ENCODE assay signal across 8 mouse cellular contexts in genomic region chr16:18625791-18626311, GRCm38 (mm10). TPM values are rescaled to one million over a fixed set of nuclear protein-coding genes. Genes with fewer than 3 reads are reported as not detected.
A peak's percentile ranks its signal among the peaks of the same experiment; 100 is the strongest.
DNase-seq lines count a peak whose midpoint lies in the region; ATAC-seq and TF ChIP-seq lines count a peak whose summit lies in the region.

No protein-coding gene starts in this region.

- 7% methylated on average over 26 of the region's 26 CpGs for WGBS in heart, embryonic 10.5 days
- 12% methylated on average over 26 of the region's 26 CpGs for WGBS in embryonic facial prominence, embryonic 12.5 days
- WGBS in intestine, embryonic 14.5 days = 19% methylated on average over 26 of the region's 26 CpGs
- WGBS in midbrain, embryonic 11.5 days = 6% methylated on average over 26 of the region's 26 CpGs

- peaks cover 95% of the 10 kb centered on the region for H3K27me3 ChIP-seq in heart, embryonic 10.5 days (ENCODE audit: insufficient read depth, poor library complexity, severe bottlenecking)
- peaks cover 14% of the 10 kb centered on the region for H3K27me3 ChIP-seq in ES-Bruce4 (ENCODE audit: control insufficient read depth, insufficient read depth, low read length, poor library complexity, severe bottlenecking)
- H3K27me3 ChIP-seq in embryonic facial prominence, embryonic 12.5 days = peaks cover 69% of the 10 kb centered on the region
- peaks cover 62% of the 10 kb centered on the region for H3K27me3 ChIP-seq in intestine, embryonic 14.5 days (replicated peaks; ENCODE audit: control insufficient read depth, insufficient read depth, low read length)
- H3K27me3 ChIP-seq in midbrain, embryonic 11.5 days (ENCODE audit: control insufficient read depth, insufficient read depth, low read length) = peaks cover 74% of the 10 kb centered on the region

- H3K27ac ChIP-seq in heart, embryonic 10.5 days = peak overlapping the region; percentile 47
- H3K27ac ChIP-seq in ES-Bruce4 (ENCODE audit: insufficient read depth, low read length) = no peak overlapping the region
- H3K27ac ChIP-seq in embryonic facial prominence, embryonic 12.5 days = no peak overlapping the region
- H3K27ac ChIP-seq in intestine, embryonic 14.5 days (ENCODE audit: low read depth) = no peak overlapping the region
- no peak overlapping the region for H3K27ac ChIP-seq in midbrain, embryonic 11.5 days (ENCODE audit: low read depth, low read length)

- TF ChIP-seq EP300 in ES-Bruce4 (IDR thresholded peaks at IDR 0.05; ENCODE audit: insufficient read depth, low read depth, low read length) = no peak

- intact Hi-C loops in heart, postnatal 10 days (cut with DNase I) = loop anchor here (1.0 to 5.0 kb wide), 3 partner anchors 52 to 231 kb away; no protein-coding TSS in a partner anchor

- H3K4me2 ChIP-seq in embryonic facial prominence, embryonic 12.5 days (replicated peaks) = peak overlapping the region; percentile 83
- H3K4me2 ChIP-seq in intestine, embryonic 14.5 days (ENCODE audit: low read length) = peak overlapping the region; percentile 74
- H3K4me2 ChIP-seq in midbrain, embryonic 11.5 days = peak overlapping the region; percentile 91

- H3K4me3 ChIP-seq in heart, embryonic 10.5 days = peak overlapping the region; percentile 59
- H3K4me3 ChIP-seq in ES-Bruce4 (ENCODE audit: low read depth, low read length) = peak overlapping the region; percentile 24
- H3K4me3 ChIP-seq in embryonic facial prominence, embryonic 12.5 days = peak overlapping the region; percentile 44
- H3K4me3 ChIP-seq in intestine, embryonic 14.5 days (ENCODE audit: low read depth, low read length) = peak overlapping the region; percentile 43
- H3K4me3 ChIP-seq in midbrain, embryonic 11.5 days (ENCODE audit: low read depth, low read length) = peak overlapping the region; percentile 48

- TF ChIP-seq CTCF in ES-Bruce4 (IDR thresholded peaks at IDR 0.05; ENCODE audit: low read depth, low read length) = no peak

- H3K9me3 ChIP-seq in heart, embryonic 10.5 days = no peaks in the 10 kb centered on the region
- no peaks in the 10 kb centered on the region for H3K9me3 ChIP-seq in ES-Bruce4 (replicated peaks; ENCODE audit: control insufficient read depth, insufficient read depth, low read length, poor library complexity, severe bottlenecking)
- no peaks in the 10 kb centered on the region for H3K9me3 ChIP-seq in embryonic facial prominence, embryonic 12.5 days
- H3K9me3 ChIP-seq in intestine, embryonic 14.5 days (ENCODE audit: control insufficient read depth, low read length) = no peaks in the 10 kb centered on the region
- H3K9me3 ChIP-seq in midbrain, embryonic 11.5 days (ENCODE audit: control insufficient read depth, low read length) = no peaks in the 10 kb centered on the region

- ATAC-seq in embryonic facial prominence, embryonic 12.5 days (ENCODE audit: insufficient number of reproducible peaks, insufficient read depth, low FRiP score, low TSS enrichment) = no peak
- ATAC-seq in intestine, embryonic 14.5 days (replicated peaks; ENCODE audit: low FRiP score, low TSS enrichment, low read depth) = no peak
- ATAC-seq in midbrain, embryonic 11.5 days (ENCODE audit: low FRiP score) = peak; percentile 6; the same call in 1 of the 2 replicates

- no peak for TF ChIP-seq POLR2A in ES-Bruce4 (IDR thresholded peaks at IDR 0.05; ENCODE audit: insufficient read depth, low read length)

- no peak for DNase-seq in heart, embryonic 10.5 days (ENCODE audit: low spot score)
- no peak for DNase-seq in heart, postnatal 10 days
- DNase-seq in intestine, embryonic 14.5 days (ENCODE audit: low spot score) = no peak
- peak; percentile 91 for DNase-seq in midbrain, embryonic 11.5 days (ENCODE audit: low spot score, missing footprints)
- no peak for DNase-seq in urinary bladder, postnatal 4 days (ENCODE audit: low spot score in 2 of 2)
- DNase-seq in c-Kit-positive CD71-positive TER-119-positive erythroid progenitor cells, embryonic 14.5 days (ENCODE audit: low spot score) = no peak

- peaks cover 48% of the 10 kb centered on the region for H3K4me1 ChIP-seq in heart, embryonic 10.5 days
- no peaks in the 10 kb centered on the region for H3K4me1 ChIP-seq in ES-Bruce4 (ENCODE audit: control insufficient read depth, insufficient read depth, low read length)
- H3K4me1 ChIP-seq in embryonic facial prominence, embryonic 12.5 days = peaks cover 41% of the 10 kb centered on the region
- H3K4me1 ChIP-seq in intestine, embryonic 14.5 days (replicated peaks; ENCODE audit: control insufficient read depth, insufficient read depth, low read length) = peaks cover 17% of the 10 kb centered on the region
- H3K4me1 ChIP-seq in midbrain, embryonic 11.5 days (ENCODE audit: control insufficient read depth, insufficient read depth, low read length) = peaks cover 29% of the 10 kb centered on the region

- H3K36me3 ChIP-seq in heart, embryonic 10.5 days = peaks cover 11% of the 10 kb centered on the region
- H3K36me3 ChIP-seq in ES-Bruce4 (ENCODE audit: control insufficient read depth, insufficient read depth, low read length, poor library complexity, severe bottlenecking) = no peaks in the 10 kb centered on the region
- H3K36me3 ChIP-seq in embryonic facial prominence, embryonic 12.5 days = peaks cover 28% of the 10 kb centered on the region
- peaks cover 23% of the 10 kb centered on the region for H3K36me3 ChIP-seq in intestine, embryonic 14.5 days (ENCODE audit: control insufficient read depth, insufficient read depth, low read length)
- H3K36me3 ChIP-seq in midbrain, embryonic 11.5 days (ENCODE audit: control insufficient read depth, insufficient read depth, low read length) = peaks cover 9% of the 10 kb centered on the region; the same call in 1 of the 2 replicates

- peak overlapping the region; percentile 45; the same call in 1 of the 2 replicates for H3K9ac ChIP-seq in ES-Bruce4 (ENCODE audit: low read depth, poor library complexity, severe bottlenecking)
- peak overlapping the region; percentile 51 for H3K9ac ChIP-seq in embryonic facial prominence, embryonic 12.5 days
- H3K9ac ChIP-seq in intestine, embryonic 14.5 days (ENCODE audit: low read length) = peak overlapping the region; percentile 43
- H3K9ac ChIP-seq in midbrain, embryonic 11.5 days (ENCODE audit: low read length) = peak overlapping the region; percentile 60; the same call in 1 of the 2 replicates

RNA-seq across cellular contexts. Expression of gene Gm49601, which starts 0.4 kb away (rescaled TPM):
- 0.26 and 1.1 TPM in 2 replicates for polyA plus RNA-seq in heart, embryonic 10.5 days (2016; fragmentation: Nextera tagmentation; extraction: Ambion mirVana)
- 1 to 10 TPM; 2.2 to 4.1 TPM for total RNA-seq in heart, postnatal 10 days (2021)
- not detected in 2 replicates for polyA plus RNA-seq in ES-Bruce4 (2011; ENCODE audit: insufficient read depth, insufficient read length, low read depth, missing spikeins)
- polyA plus RNA-seq in embryonic facial prominence, embryonic 12.5 days (2016; fragmentation: Nextera tagmentation; extraction: Ambion mirVana) = 8.1 and 10.4 TPM in 2 replicates
- polyA plus RNA-seq in intestine, embryonic 14.5 days (2014; fragmentation: Nextera tagmentation; extraction: Ambion mirVana) = 2.0 and 2.2 TPM in 2 replicates
- polyA plus RNA-seq in midbrain, embryonic 11.5 days (2014; fragmentation: Nextera tagmentation; extraction: Ambion mirVana) = 1.7 and 3.3 TPM in 2 replicates

RNA-seq across cellular contexts. Expression of gene Gp1bb, which starts 3.6 kb away (rescaled TPM):
- 6.0 and 7.4 TPM in 2 replicates for polyA plus RNA-seq in heart, embryonic 10.5 days (2016; fragmentation: Nextera tagmentation; extraction: Ambion mirVana)
- 1 to 10 TPM in 1 of 2 experiments, under 1 TPM in 1; 0.77 to 1.2 TPM for total RNA-seq in heart, postnatal 10 days (2021)
- not detected in 2 replicates for polyA plus RNA-seq in ES-Bruce4 (2011; ENCODE audit: insufficient read depth, insufficient read length, low read depth, missing spikeins)
- 4.3 and 4.7 TPM in 2 replicates for polyA plus RNA-seq in embryonic facial prominence, embryonic 12.5 days (2016; fragmentation: Nextera tagmentation; extraction: Ambion mirVana)
- 1.9 and 2.0 TPM in 2 replicates for polyA plus RNA-seq in intestine, embryonic 14.5 days (2014; fragmentation: Nextera tagmentation; extraction: Ambion mirVana)
- 6.4 and 6.5 TPM in 2 replicates for polyA plus RNA-seq in midbrain, embryonic 11.5 days (2014; fragmentation: Nextera tagmentation; extraction: Ambion mirVana)

RNA-seq across cellular contexts. Expression of gene Sept5, which starts 3.9 kb away (rescaled TPM):
- 4.3 and 11.7 TPM in 2 replicates for polyA plus RNA-seq in heart, embryonic 10.5 days (2016; fragmentation: Nextera tagmentation; extraction: Ambion mirVana)
- 10 to 100 TPM; 11.3 to 11.6 TPM for total RNA-seq in heart, postnatal 10 days (2021)
- 1.8 and 5.2 TPM in 2 replicates for polyA plus RNA-seq in ES-Bruce4 (2011; ENCODE audit: insufficient read depth, insufficient read length, low read depth, missing spikeins)
- 45.5 and 47.2 TPM in 2 replicates for polyA plus RNA-seq in embryonic facial prominence, embryonic 12.5 days (2016; fragmentation: Nextera tagmentation; extraction: Ambion mirVana)
- polyA plus RNA-seq in intestine, embryonic 14.5 days (2014; fragmentation: Nextera tagmentation; extraction: Ambion mirVana) = 29.3 and 29.9 TPM in 2 replicates
- 40.7 and 52.0 TPM in 2 replicates for polyA plus RNA-seq in midbrain, embryonic 11.5 days (2014; fragmentation: Nextera tagmentation; extraction: Ambion mirVana)

RNA-seq across cellular contexts. Expression of gene Tbx1, which starts 35.4 kb away (rescaled TPM):
- 1.00 and 6.9 TPM in 2 replicates for polyA plus RNA-seq in heart, embryonic 10.5 days (2016; fragmentation: Nextera tagmentation; extraction: Ambion mirVana)
- 1 to 10 TPM in 1 of 2 experiments, under 1 TPM in 1; 0.57 to 1.1 TPM for total RNA-seq in heart, postnatal 10 days (2021)
- 0.29 TPM in 1 of 2 replicates, not detected in the other for polyA plus RNA-seq in ES-Bruce4 (2011; ENCODE audit: insufficient read depth, insufficient read length, low read depth, missing spikeins)
- 19.6 and 21.9 TPM in 2 replicates for polyA plus RNA-seq in embryonic facial prominence, embryonic 12.5 days (2016; fragmentation: Nextera tagmentation; extraction: Ambion mirVana)
- polyA plus RNA-seq in intestine, embryonic 14.5 days (2014; fragmentation: Nextera tagmentation; extraction: Ambion mirVana) = 0.14 and 0.22 TPM in 2 replicates
- 0.63 and 0.87 TPM in 2 replicates for polyA plus RNA-seq in midbrain, embryonic 11.5 days (2014; fragmentation: Nextera tagmentation; extraction: Ambion mirVana)
